Mouse (Mus musculus): ENCODE data around the gene Polr3e. TPM values are rescaled to one million over a fixed set of nuclear protein-coding genes. Genes with fewer than 3 reads are reported as not detected.

The Polr3e gene
- polyA plus RNA-seq, 1 experiment from 2014 or later = 16.1 TPM

DNA sequence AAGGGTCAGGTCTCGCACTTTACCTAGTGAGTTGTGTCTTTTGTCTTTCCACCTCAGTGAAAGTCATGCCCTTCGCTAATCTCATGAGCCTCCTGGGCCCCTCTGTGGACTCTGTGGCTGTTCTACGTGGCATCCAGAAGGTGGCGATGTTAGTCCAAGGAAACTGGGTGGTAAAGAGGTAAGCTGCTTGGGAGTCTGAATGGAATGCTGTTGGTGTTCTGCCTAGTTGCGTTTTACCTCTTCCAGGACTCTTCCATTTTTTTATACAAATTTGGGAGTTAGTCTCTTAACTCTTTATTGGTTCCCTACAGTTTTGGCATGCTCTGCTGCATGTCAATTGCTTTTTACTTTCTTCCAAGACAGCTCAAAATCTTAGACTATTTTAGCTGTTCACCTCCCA, 17.2 kb downstream of the Polr3e start:
- H3K4me2 ChIP-seq (replicated peaks; ENCODE audit: low read depth) = no peak overlapping the region
- H3K4me1 ChIP-seq (replicated peaks; ENCODE audit: control insufficient read depth, insufficient read depth) = no peaks in the 10 kb centered on the region
- H3K9me3 ChIP-seq (ENCODE audit: control insufficient read depth, low read length) = no peaks in the 10 kb centered on the region
- peaks cover 43% of the 10 kb centered on the region for H3K36me3 ChIP-seq (ENCODE audit: control insufficient read depth, insufficient read depth, low read length)
- ATAC-seq (ENCODE audit: low FRiP score, low TSS enrichment) = peak; percentile 67; the same call in 1 of the 2 replicates
- 32% methylated on average over 5 of the region's 5 CpGs for WGBS
- H3K27me3 ChIP-seq (ENCODE audit: control insufficient read depth, insufficient read depth, low read length) = no peaks in the 10 kb centered on the region
- no peak overlapping the region for H3K27ac ChIP-seq (replicated peaks)
- no peak overlapping the region for H3K4me3 ChIP-seq (ENCODE audit: low read depth, low read length)
- DNase-seq (ENCODE audit: low spot score) = peak; percentile 60
- no peak overlapping the region for H3K9ac ChIP-seq (ENCODE audit: low read length)
- TF ChIP-seq CTCF (IDR thresholded peaks at IDR 0.05; ENCODE audit: low read depth) (peak; percentile 92), EP300 (optimal IDR thresholded peaks at IDR 0.05) (no peak)

DNA sequence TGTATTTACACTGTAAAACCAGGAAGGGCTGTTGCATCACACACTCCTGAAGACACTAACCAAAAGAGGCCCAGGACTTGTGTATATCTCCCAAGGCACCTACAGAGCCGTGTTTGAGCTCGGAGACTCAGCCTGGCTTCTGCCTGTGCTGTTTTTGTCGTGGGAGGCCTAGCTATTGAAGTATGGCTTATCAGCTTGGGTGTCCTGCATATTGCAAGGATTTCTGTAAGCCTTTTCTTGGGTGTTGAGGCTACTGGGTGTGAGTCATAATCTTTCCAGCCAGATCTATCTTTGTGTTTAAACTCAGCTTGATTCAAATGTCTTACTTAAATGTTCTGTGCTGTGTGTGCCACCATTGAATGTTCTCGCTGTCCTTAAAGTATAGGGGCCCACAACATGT, 19.0 kb downstream of the Polr3e start:
- 67% methylated on average over 4 of the region's 4 CpGs for WGBS
- ATAC-seq (ENCODE audit: low FRiP score, low TSS enrichment) (no peak), DNase-seq (ENCODE audit: low spot score) (no peak)
- TF ChIP-seq CTCF (IDR thresholded peaks at IDR 0.05; ENCODE audit: low read depth) (no peak), EP300 (optimal IDR thresholded peaks at IDR 0.05) (no peak)
- Histone ChIP-seq H3K27ac (replicated peaks) (no peak overlapping the region), H3K4me2 (replicated peaks; ENCODE audit: low read depth) (no peak overlapping the region), H3K4me3 (ENCODE audit: low read depth, low read length) (no peak overlapping the region), H3K4me1 (replicated peaks; ENCODE audit: control insufficient read depth, insufficient read depth) (no peaks in the 10 kb centered on the region), H3K9me3 (ENCODE audit: control insufficient read depth, low read length) (no peaks in the 10 kb centered on the region), H3K36me3 (ENCODE audit: control insufficient read depth, insufficient read depth, low read length) (peaks cover 37% of the 10 kb centered on the region), H3K9ac (ENCODE audit: low read length) (no peak overlapping the region), H3K27me3 (ENCODE audit: control insufficient read depth, insufficient read depth, low read length) (no peaks in the 10 kb centered on the region)

DNA sequence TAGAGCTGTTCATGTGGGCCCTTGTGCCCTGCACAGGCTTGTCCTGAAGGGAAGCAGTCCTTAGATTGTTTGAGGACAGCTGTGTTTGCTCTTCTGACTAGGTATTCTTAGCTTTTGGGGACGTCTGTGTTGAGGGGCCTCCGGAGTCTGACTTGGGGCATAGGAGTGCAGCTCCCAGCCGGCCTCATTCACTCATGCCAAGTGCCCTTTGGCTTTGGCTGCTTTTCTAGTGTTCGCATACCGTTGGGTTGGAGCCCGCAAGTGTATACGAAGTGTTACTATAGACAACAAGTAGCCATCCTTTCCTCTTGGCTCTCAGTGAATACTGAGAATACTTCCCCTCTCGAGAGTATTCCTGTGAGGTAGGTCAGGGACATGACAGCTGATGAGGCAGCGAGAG, 20.7 kb downstream of the Polr3e start:
- DNase-seq (ENCODE audit: low spot score) = no peak
- no peaks in the 10 kb centered on the region for H3K9me3 ChIP-seq (ENCODE audit: control insufficient read depth, low read length)
- 44% methylated on average over 9 of the region's 9 CpGs for WGBS
- no peak for TF ChIP-seq EP300 (optimal IDR thresholded peaks at IDR 0.05)
- no peak for TF ChIP-seq CTCF (IDR thresholded peaks at IDR 0.05; ENCODE audit: low read depth)
- H3K36me3 ChIP-seq (ENCODE audit: control insufficient read depth, insufficient read depth, low read length) = peaks cover 28% of the 10 kb centered on the region
- no peak overlapping the region for H3K9ac ChIP-seq (ENCODE audit: low read length)
- H3K27ac ChIP-seq (replicated peaks) = no peak overlapping the region
- H3K4me1 ChIP-seq (replicated peaks; ENCODE audit: control insufficient read depth, insufficient read depth) = no peaks in the 10 kb centered on the region
- H3K27me3 ChIP-seq (ENCODE audit: control insufficient read depth, insufficient read depth, low read length) = no peaks in the 10 kb centered on the region
- H3K4me3 ChIP-seq (ENCODE audit: low read depth, low read length) = no peak overlapping the region
- no peak for ATAC-seq (ENCODE audit: low FRiP score, low TSS enrichment)
- no peak overlapping the region for H3K4me2 ChIP-seq (replicated peaks; ENCODE audit: low read depth)

DNA sequence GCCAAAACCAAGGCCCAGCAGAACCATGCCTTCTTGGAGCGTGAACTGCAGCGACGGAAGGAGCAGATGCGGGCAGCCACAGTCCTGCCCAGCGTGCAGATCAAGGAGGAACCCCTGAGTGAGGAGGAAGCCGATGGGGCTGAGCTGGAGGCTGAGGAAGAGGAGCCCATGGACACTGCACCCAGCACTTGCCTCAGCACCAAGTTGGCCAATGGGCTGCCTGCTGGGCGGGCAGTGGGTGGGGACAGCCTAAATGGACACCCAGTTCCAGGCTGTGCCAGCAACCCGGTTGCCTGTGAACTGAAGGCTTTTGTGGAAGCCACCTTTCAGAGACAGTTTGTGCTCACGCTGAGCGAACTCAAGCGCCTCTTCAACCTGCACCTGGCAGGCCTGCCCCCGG, 22.8 kb downstream of the Polr3e start:
- Histone ChIP-seq H3K36me3 (ENCODE audit: control insufficient read depth, insufficient read depth, low read length) (peaks cover 30% of the 10 kb centered on the region), H3K9me3 (ENCODE audit: control insufficient read depth, low read length) (no peaks in the 10 kb centered on the region), H3K9ac (ENCODE audit: low read length) (no peak overlapping the region), H3K27me3 (ENCODE audit: control insufficient read depth, insufficient read depth, low read length) (no peaks in the 10 kb centered on the region), H3K4me2 (replicated peaks; ENCODE audit: low read depth) (no peak overlapping the region), H3K27ac (replicated peaks) (no peak overlapping the region), H3K4me1 (replicated peaks; ENCODE audit: control insufficient read depth, insufficient read depth) (no peaks in the 10 kb centered on the region), H3K4me3 (ENCODE audit: low read depth, low read length) (no peak overlapping the region)
- DNase-seq (ENCODE audit: low spot score) (no peak), ATAC-seq (ENCODE audit: low FRiP score, low TSS enrichment) (no peak)
- 88% methylated on average over 12 of the region's 12 CpGs for WGBS
- TF ChIP-seq EP300 (optimal IDR thresholded peaks at IDR 0.05) (no peak), CTCF (IDR thresholded peaks at IDR 0.05; ENCODE audit: low read depth) (no peak)

DNA sequence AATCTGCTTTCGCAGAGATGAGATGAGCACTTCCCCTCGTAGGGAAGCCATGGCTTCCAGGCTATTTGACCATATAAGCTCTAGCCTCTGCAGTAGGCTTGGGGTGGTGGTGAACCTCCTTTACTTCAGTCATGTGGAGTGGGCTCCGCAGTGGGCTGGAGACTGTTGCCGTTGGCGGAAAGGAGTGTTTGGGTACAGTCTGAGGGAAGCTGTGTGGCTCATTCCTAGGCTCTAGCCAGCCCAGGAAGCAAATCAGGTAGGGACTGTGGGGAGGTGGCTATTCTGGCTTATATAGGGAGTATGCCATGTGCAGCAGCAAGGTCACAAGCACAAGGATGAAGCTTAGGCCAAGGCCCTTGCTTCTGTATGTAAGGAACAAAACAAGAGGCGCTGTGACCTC, 23.7 kb downstream of the Polr3e start:
- no peak overlapping the region for H3K4me3 ChIP-seq (ENCODE audit: low read depth, low read length)
- peaks cover 30% of the 10 kb centered on the region for H3K36me3 ChIP-seq (ENCODE audit: control insufficient read depth, insufficient read depth, low read length)
- no peaks in the 10 kb centered on the region for H3K9me3 ChIP-seq (ENCODE audit: control insufficient read depth, low read length)
- H3K27ac ChIP-seq (replicated peaks) = no peak overlapping the region
- TF ChIP-seq CTCF (IDR thresholded peaks at IDR 0.05; ENCODE audit: low read depth) (no peak), EP300 (optimal IDR thresholded peaks at IDR 0.05) (no peak)
- no peaks in the 10 kb centered on the region for H3K4me1 ChIP-seq (replicated peaks; ENCODE audit: control insufficient read depth, insufficient read depth)
- H3K4me2 ChIP-seq (replicated peaks; ENCODE audit: low read depth) = no peak overlapping the region
- no peak overlapping the region for H3K9ac ChIP-seq (ENCODE audit: low read length)
- DNase-seq (ENCODE audit: low spot score) = no peak
- 89% methylated on average over 6 of the region's 6 CpGs for WGBS
- ATAC-seq (ENCODE audit: low FRiP score, low TSS enrichment) = no peak
- H3K27me3 ChIP-seq (ENCODE audit: control insufficient read depth, insufficient read depth, low read length) = no peaks in the 10 kb centered on the region

DNA sequence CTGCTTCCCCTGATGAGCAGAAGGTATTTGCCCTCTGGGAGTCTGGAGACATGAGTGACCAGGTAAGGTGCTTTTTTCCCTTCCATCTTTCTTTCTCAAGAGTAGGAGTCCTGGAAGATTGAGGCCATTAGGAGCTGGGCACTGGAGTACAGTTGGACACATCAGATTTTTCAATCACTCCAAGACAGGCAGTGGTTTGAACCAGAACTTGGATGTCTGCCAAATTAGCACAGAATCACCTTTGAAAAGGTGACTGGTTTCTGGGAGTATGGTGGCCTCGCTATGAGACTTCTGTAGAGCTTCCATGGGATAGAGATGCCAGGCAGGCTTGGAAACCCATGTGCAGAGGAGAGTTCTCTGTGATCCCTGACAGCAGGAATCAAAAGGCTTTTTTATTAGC, 25.0 kb downstream of the Polr3e start:
- no peak for DNase-seq (ENCODE audit: low spot score)
- H3K9me3 ChIP-seq (ENCODE audit: control insufficient read depth, low read length) = no peaks in the 10 kb centered on the region
- H3K27me3 ChIP-seq (ENCODE audit: control insufficient read depth, insufficient read depth, low read length) = no peaks in the 10 kb centered on the region
- WGBS = 72% methylated on average over 1 of the region's 1 CpGs
- TF ChIP-seq CTCF (IDR thresholded peaks at IDR 0.05; ENCODE audit: low read depth) = no peak
- no peak for TF ChIP-seq EP300 (optimal IDR thresholded peaks at IDR 0.05)
- H3K4me2 ChIP-seq (replicated peaks; ENCODE audit: low read depth) = no peak overlapping the region
- no peaks in the 10 kb centered on the region for H3K4me1 ChIP-seq (replicated peaks; ENCODE audit: control insufficient read depth, insufficient read depth)
- no peak overlapping the region for H3K9ac ChIP-seq (ENCODE audit: low read length)
- peaks cover 21% of the 10 kb centered on the region for H3K36me3 ChIP-seq (ENCODE audit: control insufficient read depth, insufficient read depth, low read length)
- no peak overlapping the region for H3K4me3 ChIP-seq (ENCODE audit: low read depth, low read length)
- no peak for ATAC-seq (ENCODE audit: low FRiP score, low TSS enrichment)
- no peak overlapping the region for H3K27ac ChIP-seq (replicated peaks)

All from stomach, postnatal 0 days (tissue).